Mouse (Mus musculus) C2C12 (cell line): Measurements from ENCODE around the gene Il1f8.

Experiments used
- CEBPB ChIP-seq: IDR thresholded peaks from one replicate; pipeline ENCODE4 v1.6.1; 2011; ENCODE audit warnings: low read depth, mild to moderate bottlenecking, control low read depth, moderate library complexity
- CTCF ChIP-seq: IDR thresholded peaks from one replicate; pipeline ENCODE4 v1.5.1; 2011; ENCODE audit not compliant: control insufficient read depth, insufficient read depth, insufficient read length
- MAX ChIP-seq: IDR thresholded peaks from one replicate; pipeline ENCODE4 v1.6.1; 2011; ENCODE audit warnings: mild to moderate bottlenecking, control low read depth
- MYOD1 ChIP-seq: IDR thresholded peaks from one replicate; pipeline ENCODE4 v1.6.1; 2011; ENCODE audit warnings: low read depth; ENCODE audit not compliant: control insufficient read depth, insufficient read length
- MYOG ChIP-seq: IDR thresholded peaks from one replicate; pipeline ENCODE4 v1.6.1; 2011; ENCODE audit not compliant: control insufficient read depth, insufficient read length; ENCODE audit errors: extremely low read depth
- USF1 ChIP-seq: IDR thresholded peaks from one replicate; pipeline ENCODE4 v1.6.1; 2011; ENCODE audit warnings: low read depth, mild to moderate bottlenecking, control low read depth, moderate library complexity

- no peak for TF ChIP-seq CTCF
- TF ChIP-seq MAX = no peak
- TF ChIP-seq USF1 = no peak
- no peak for TF ChIP-seq MYOG
- no peak for TF ChIP-seq MYOD1
- no peak for TF ChIP-seq CEBPB
Measured at GRCm38 (mm10) chr2:24188189-24188588, 35.2 kb downstream of the Il1f8 start.
